Mouse (Mus musculus) adrenal gland, postnatal 10 days (tissue): Measurements from ENCODE around the gene Kcnk4. TPM values are rescaled to one million over a fixed set of nuclear protein-coding genes. Genes with fewer than 3 reads are reported as not detected.

Experiments
- DNase-seq: peaks from one replicate; pipeline ENCODE4 v3.0.0; 2021; ENCODE audit warnings: mixed read lengths
- total RNA-seq, 2 experiments: library from RNA; stranded (reverse); gene quantifications; 2 replicates each; pipeline ENCODE4 v1.2.3; 2021

Kcnk4 gene
- total RNA-seq, 2 experiments from 2014 or later, result 0.30 to 0.73 TPM

- DNase-seq, result peak; percentile 60
Observed at GRCm38 (mm10) chr19:6968491-6969271, 34.4 kb upstream of the Kcnk4 start.

DNA sequence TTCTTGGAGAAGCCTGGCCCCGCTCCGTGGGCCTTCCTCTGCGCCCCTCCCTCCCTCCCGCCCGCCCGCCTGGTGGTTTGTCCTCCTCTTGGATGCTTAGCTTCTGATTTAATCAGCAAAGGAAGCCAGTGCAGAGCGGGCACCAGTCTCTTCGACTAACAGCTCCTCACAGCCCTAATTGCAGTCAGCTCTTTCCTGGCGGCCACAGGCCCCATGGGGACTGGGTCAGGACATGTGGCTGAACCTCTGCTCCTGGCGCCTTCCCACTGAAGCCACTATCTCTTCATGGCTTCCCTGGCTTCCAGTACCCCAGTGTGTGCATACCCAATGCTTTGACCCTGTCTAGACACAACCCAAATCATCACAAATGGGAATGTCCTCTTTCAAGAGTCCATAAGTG is 22.1 kb upstream of the Kcnk4 start:
- peak; percentile 50 for DNase-seq

DNA sequence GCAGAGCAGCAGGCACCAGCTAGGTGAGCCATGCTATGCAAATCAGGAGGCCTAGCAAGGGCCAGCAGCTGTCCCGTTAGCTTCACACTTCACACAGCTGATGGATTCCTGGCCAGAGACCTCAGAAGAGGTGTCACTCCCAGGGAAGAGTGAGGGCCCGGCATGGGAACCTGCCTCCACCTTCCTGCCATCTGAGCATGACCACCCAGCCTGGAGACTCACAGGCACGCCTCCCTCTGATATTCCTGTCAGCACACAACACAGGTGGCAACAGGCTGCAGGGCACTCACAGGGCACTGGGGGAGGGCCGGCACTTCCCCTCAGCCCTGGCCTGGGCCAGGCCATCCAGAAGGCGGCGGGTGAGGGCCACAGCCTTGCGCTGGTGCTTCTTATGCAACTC is 21.1 kb upstream of the Kcnk4 start:
- DNase-seq, result no peak

- DNase-seq, result peak; percentile 78
Observed at GRCm38 (mm10) chr19:6954046-6954445, 19.7 kb upstream of the Kcnk4 start.

- peak; percentile 83 for DNase-seq
Observed at GRCm38 (mm10) chr19:6952712-6953037, 18.4 kb upstream of the Kcnk4 start.

GRCm38 (mm10) chr19:6951994-6952711 is 17.8 kb upstream of the Kcnk4 start:
- DNase-seq, result peak; percentile 95

- peak; percentile 96 for DNase-seq
Observed at GRCm38 (mm10) chr19:6951381-6951968, 17.2 kb upstream of the Kcnk4 start.

GRCm38 (mm10) chr19:6950613-6951153 is 16.4 kb upstream of the Kcnk4 start:
- peak; percentile 74 for DNase-seq

- DNase-seq, result no peak
Observed at GRCm38 (mm10) chr19:6949951-6950350, 15.6 kb upstream of the Kcnk4 start.

GRCm38 (mm10) chr19:6949532-6949931 is 15.2 kb upstream of the Kcnk4 start:
- DNase-seq, result no peak

- DNase-seq, result no peak
Observed at GRCm38 (mm10) chr19:6948186-6948585, 13.9 kb upstream of the Kcnk4 start.

DNA sequence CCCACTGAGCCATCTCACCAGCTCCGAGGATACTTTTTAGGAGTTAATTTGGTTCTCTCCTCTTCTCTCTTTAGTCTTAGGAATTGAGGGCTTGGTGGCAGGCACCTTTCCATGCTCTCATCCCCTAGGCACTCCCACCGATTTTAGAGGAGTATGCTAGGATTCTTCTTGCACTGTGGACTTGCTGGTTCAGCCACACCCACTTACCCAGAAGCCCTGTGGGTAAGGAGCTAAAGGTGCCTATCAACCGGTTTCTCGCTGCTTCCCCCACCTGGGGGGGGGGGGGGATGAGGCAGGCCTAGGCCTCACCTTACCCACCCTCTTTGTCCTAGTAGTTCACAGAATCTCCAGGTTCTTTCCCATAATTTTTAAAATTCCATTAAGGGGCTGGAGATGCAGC is 13.4 kb upstream of the Kcnk4 start:
- no peak for DNase-seq

DNA sequence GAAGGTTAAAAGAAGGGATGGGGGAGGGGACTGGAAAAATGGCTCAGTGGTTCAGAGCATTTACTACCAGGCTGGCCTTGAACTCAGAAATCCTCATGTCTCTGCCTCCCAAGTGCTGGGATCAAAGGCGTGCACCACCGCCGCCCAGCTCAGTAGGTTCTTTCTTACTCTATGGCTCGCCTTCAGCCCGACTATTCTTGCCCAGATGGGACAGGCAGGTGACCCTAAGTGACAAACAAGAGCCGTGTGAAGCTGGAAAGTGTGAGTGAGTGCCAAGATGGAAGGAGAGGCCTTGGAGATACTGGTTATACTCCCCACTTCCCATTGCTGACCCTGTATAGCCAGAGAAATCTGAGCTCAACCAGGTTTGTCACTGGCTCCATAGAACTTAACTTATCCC is 9.4 kb upstream of the Kcnk4 start:
- DNase-seq, result no peak

- DNase-seq, result no peak
Observed at GRCm38 (mm10) chr19:6942764-6943163, 8.4 kb upstream of the Kcnk4 start.

- peak; percentile 96 for DNase-seq
Observed at GRCm38 (mm10) chr19:6942249-6942691, 8.0 kb upstream of the Kcnk4 start, which contains the start of gene Gpr137. TSS of gene Gpr137 (minus strand) at chr19:6942480.

DNA sequence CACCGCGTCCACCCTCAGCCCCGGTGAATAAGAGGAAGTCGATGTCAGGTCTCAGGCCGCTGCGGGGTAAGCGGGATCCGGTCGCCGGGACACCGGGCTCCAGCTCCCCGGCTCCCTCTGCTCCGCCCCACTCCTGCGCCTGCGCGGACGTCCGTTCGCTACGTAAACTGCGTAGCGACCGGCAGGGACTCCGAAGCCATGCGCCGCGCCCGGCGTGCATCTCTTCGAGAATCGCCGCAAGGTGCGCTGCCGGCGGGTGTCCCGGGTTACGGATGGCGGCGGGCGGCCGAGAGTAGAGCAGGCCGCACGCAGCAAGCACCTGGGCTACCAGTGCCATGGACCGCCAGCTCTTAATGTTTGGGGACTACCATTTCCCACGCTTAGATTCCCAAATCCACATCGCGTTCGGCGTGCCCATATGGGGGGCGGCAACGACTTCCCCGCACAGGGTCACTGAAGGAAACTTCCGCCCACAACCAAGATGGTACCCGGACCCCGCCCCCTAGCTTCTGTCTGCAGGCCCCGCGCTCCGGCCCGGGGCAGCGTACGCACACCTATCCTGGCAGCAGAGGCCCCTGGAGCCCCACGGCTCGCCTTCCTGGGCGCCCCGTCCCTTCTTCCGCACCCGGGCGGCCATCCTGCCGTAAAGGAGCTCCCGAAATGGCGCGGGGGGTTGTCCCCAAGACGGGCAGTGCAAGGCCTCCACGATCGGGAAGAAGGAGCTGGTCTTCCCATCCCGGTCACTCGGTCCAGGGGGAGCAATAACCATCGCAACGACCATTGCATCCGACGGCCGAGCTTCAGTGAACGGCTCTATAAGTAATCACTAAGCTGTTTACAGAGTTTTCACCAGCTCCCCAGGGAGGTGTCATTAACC is 7.3 kb upstream of the Kcnk4 start, which contains the start of gene Bad:
TSS of gene Bad (plus strand) at position 490 of the 877 bp plus-strand sequence.
- DNase-seq, result peak; percentile 99

DNA sequence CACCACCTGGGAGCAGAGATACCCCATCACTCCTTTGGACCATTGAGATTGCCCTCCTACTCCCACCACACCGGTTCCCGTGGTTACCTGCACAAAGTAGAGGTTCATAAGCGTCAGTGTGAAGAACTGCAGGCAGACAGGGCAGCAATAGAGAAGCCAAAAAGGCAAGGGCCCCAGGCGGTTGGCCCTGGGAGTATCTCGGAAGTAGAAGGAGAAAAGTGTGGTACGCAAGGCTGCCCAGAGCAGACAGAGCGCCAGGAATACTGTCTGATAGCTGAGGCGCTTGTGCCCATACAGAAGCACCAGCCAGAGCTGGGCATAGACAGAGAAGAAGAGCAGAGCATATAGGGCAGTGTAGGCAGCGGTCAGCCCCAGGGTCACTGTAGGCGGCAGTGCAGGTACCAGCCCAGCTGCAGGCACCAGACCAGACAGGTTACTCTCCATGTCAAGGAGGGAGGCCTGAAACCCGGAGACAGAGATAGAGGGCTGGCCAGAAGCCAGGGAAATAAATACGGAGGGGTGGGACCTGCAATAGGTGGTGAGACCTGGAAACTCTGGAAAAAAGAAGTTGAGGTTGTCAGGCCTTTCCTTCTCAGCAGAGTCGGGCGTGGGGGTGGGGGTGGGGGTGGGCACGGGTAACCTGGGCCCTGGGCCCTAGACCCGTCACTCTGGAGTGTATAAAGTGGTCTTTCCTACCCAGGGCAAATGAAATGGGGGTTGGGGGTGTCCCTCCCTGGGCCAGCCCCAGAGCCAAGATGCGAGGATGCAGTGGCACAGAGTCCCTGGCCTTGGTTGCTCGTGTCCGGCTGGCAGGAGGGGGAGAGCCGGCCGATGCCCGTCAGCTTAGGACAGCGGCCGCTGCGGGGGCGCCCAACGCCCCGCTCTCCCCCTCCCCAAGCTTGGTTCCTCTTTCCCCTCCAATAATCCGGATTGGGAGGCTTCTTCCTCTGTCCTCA is 6.4 kb upstream of the Kcnk4 start:
- DNase-seq, result peak; percentile 43

DNA sequence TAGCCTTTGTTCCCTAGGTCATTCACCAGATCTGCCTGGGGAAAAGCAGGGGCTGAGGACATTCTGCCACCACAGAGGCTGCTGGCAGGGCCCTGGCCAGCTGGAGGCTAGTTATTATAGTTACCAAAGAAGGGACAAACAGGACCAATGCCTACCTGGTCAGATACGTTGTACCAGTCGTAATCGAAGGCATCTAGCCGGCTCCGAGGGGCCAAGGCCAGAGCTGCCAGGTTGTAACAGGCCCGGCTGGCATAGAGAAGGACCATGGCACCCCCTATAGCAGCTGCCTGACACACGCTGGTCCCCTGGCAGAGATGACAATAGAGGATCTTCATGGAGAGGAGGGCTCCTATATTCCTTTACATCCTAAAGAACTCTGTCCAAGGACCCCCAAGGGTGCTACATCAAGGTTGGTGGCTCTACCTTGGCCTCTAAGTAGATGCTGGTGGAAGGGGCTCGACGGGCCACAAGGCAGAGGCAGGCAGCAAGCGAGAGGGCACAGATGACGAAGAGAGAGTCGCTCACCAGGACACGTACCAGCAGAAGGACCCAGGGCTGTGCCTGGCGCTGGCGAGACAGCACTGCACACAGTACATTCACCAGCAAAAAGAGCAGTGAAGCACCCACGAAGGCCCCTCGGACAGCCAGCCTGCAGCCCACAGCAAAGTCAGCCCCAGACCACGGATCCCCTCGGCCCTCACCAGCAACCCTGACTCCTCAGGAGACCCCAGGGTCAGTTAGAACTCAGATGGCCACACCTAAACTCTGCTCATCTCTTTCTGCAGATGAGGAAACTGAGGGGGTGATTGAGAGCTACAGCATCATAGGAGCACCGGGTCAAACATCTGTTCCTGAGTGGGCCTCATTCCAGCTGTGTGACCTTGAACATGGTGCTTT is 5.0 kb upstream of the Kcnk4 start:
- DNase-seq, result no peak
